Mouse (Mus musculus) forebrain, embryonic 13.5 days (tissue): ENCODE data around the gene Ccl7. TPM values are rescaled to one million over a fixed set of nuclear protein-coding genes. Genes with fewer than 3 reads are reported as not detected.

Experiments
- ATAC-seq: fragments of 200-750 bp; cut with Nextera tagmentation; 2 replicates; pipeline ENCODE4 v1.8.0; 2017
- H3K27ac ChIP-seq: fragments of 300-500 bp; sonication (generic); 2 replicates; pipeline ENCODE4 v1.5.1; 2015; ENCODE audit warnings: inconsistent platforms, mild to moderate bottlenecking, moderate library complexity
- H3K27me3 ChIP-seq: fragments of 300-500 bp; sonication (generic); 2 replicates; pipeline ENCODE4 v1.6.1; 2015; ENCODE audit warnings: mild to moderate bottlenecking, inconsistent platforms
- H3K36me3 ChIP-seq: fragments of 300-500 bp; sonication (generic); 2 replicates; pipeline ENCODE4 v1.6.1; 2015; ENCODE audit warnings: mild to moderate bottlenecking, inconsistent platforms; ENCODE audit not compliant: poor library complexity, severe bottlenecking
- H3K4me1 ChIP-seq: fragments of 300-500 bp; sonication (generic); 2 replicates; pipeline ENCODE4 v1.6.1; 2015; ENCODE audit warnings: inconsistent platforms
- H3K4me2 ChIP-seq: fragments of 300-500 bp; sonication (generic); 2 replicates; pipeline ENCODE4 v1.6.1; 2015; ENCODE audit warnings: inconsistent platforms, mild to moderate bottlenecking, moderate library complexity
- H3K4me3 ChIP-seq: fragments of 300-500 bp; sonication (generic); 2 replicates; pipeline ENCODE4 v1.5.1; 2015; ENCODE audit warnings: mild to moderate bottlenecking, inconsistent platforms
- H3K9ac ChIP-seq: fragments of 300-500 bp; sonication (generic); 2 replicates; pipeline ENCODE4 v1.6.1; 2015; ENCODE audit warnings: mild to moderate bottlenecking, inconsistent platforms
- H3K9me3 ChIP-seq: fragments of 300-500 bp; sonication (generic); replicated peaks from 2 replicates; pipeline ENCODE4 v1.6.1; 2016; ENCODE audit warnings: inconsistent platforms
- WGBS: fragments of 180-500 bp; shearing (Covaris S2); methylation state at CpG from one replicate; pipeline ENCODE4 v1.1.7; 2015; 5-methylcytosine and 5-hydroxymethylcytosine counted together
- polyA plus RNA-seq: library from polyadenylated mRNA; unstranded; fragments of >200 nt; fragmentation: Nextera tagmentation; extraction: Ambion mirVana; gene quantifications from 2 replicates; pipeline ENCODE4 v1.2.1, GENCODE M21; 2015

Ccl7 gene
- polyA plus RNA-seq, 1 experiment from 2014 or later = not detected

DNA sequence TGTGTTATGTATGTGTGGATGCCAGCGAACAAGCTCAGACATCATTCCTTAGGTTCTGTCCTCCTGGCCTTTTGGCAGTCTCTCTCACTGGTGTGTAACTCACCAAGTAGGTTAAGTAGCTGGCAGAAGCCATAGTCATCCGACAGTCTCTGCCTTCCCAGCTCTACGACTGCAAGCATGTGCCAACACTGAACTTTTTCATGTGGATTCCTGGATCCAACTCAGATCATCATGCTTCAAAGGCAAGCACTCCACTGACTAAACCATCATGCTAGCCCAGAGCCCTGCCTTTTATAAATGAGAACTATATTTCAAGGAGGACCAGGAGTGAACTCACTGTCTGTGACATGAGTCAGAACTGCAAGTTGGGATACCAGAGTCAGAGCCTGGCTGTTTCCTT is 28.2 kb downstream of the Ccl7 start:
- no peak overlapping the region for H3K4me3 ChIP-seq
- no peak overlapping the region for H3K4me2 ChIP-seq
- no peaks in the 10 kb centered on the region for H3K27me3 ChIP-seq
- no peaks in the 10 kb centered on the region for H3K4me1 ChIP-seq
- ATAC-seq = no peak
- no peak overlapping the region for H3K27ac ChIP-seq
- H3K9ac ChIP-seq = no peak overlapping the region
- WGBS = 81% methylated on average over 3 of the region's 3 CpGs
- H3K9me3 ChIP-seq = no peaks in the 10 kb centered on the region
- no peaks in the 10 kb centered on the region for H3K36me3 ChIP-seq

DNA sequence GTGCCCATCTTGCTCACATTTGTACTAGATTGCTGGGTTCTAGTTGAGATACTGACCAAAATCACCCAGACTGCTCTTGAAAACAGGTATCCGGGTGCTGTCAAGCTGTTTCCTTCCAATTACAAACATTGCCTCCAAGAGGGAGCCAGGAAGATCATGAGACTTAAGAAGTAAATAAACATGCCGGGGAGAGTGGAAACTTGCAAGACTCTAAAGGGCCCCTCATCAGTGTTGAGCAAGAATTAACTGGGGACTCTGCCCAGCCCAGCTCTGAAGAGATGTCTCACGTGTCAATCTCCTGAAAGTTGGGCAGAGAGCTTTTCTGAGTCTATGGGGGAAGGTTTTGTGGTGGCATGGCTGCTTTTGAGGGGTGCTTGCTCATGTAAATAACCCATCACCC is 31.5 kb downstream of the Ccl7 start:
- ATAC-seq = no peak
- Histone ChIP-seq H3K4me1 (no peaks in the 10 kb centered on the region), H3K9ac (no peak overlapping the region), H3K27me3 (no peaks in the 10 kb centered on the region), H3K27ac (no peak overlapping the region), H3K4me3 (no peak overlapping the region), H3K4me2 (no peak overlapping the region), H3K9me3 (no peaks in the 10 kb centered on the region), H3K36me3 (no peaks in the 10 kb centered on the region)
- 83% methylated on average over 3 of the region's 3 CpGs for WGBS

DNA sequence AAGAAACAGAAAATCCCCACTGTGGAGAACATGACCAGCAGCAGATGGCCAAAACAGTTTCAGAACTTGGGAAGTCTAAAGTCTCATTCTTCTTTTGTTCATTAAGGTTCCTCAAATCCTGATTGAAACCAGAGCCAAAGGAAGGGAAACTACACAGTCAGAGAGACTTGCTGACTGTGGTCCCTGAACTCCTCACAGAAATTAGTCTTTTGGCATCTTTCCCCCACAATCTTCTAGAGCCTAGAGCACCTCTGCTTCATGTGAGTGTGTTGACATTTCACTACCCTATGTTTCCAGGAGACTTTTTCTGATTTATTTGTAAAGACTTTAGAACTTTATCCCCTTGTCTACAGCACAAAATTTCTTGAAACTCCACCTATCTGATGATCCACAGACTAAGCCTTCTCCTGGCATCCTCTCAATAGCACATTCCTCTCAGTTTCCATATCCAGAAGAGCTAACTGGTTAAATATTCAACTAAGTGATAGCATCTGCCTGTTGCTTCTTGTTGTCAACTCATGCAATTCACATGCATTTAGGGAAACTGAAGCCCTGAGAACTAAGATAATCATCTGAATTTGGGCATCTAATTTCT is 32.7 kb downstream of the Ccl7 start:
- H3K4me1 ChIP-seq = no peaks in the 10 kb centered on the region
- no peak overlapping the region for H3K9ac ChIP-seq
- H3K36me3 ChIP-seq = no peaks in the 10 kb centered on the region
- H3K27ac ChIP-seq = no peak overlapping the region
- H3K27me3 ChIP-seq = no peaks in the 10 kb centered on the region
- H3K4me2 ChIP-seq = no peak overlapping the region
- ATAC-seq = no peak
- H3K9me3 ChIP-seq = no peaks in the 10 kb centered on the region
- H3K4me3 ChIP-seq = no peak overlapping the region

DNA sequence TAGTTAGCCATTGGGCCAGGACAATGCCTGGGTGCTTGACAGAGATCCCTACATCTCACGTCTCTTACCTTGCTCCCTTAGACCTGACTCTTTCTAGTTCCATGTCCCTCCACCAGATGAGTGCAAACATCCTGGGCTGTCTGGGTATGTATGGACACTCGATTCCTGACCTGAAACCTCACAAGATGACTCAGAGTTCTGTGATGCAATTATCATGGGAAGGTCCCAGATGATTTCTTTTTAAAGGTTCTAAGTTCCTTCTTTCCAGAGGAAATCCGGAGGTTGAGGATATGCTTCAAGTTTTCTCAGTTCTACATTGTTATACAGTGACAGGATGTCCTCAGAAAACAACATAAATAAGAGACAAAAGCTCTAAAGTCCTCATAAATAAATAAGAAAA is 35.4 kb downstream of the Ccl7 start:
- Histone ChIP-seq H3K9me3 (no peaks in the 10 kb centered on the region), H3K4me3 (no peak overlapping the region), H3K4me1 (no peaks in the 10 kb centered on the region), H3K36me3 (no peaks in the 10 kb centered on the region), H3K27ac (no peak overlapping the region), H3K27me3 (no peaks in the 10 kb centered on the region), H3K9ac (no peak overlapping the region), H3K4me2 (no peak overlapping the region)
- WGBS = 91% methylated on average over 3 of the region's 3 CpGs
- no peak for ATAC-seq

DNA sequence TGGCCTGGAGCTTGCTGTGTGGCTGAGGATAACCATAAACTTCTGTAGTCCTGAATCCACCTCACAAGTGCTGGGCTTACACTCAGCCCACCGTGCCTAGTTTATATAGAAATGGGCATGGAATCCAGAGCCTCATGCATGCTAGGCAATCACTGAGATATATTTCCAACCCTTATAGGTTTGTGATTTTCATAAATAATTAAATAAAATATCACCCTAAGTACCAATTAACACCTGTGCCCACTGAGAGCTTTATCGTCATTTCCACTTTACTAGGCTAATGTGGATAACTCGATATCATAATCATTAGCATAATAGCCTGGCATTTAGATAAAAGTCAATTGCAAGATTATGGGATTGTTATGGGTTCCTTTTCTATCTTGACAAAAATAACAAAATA is 38.8 kb downstream of the Ccl7 start:
- H3K4me2 ChIP-seq = no peak overlapping the region
- 85% methylated on average over 3 of the region's 3 CpGs for WGBS
- H3K4me1 ChIP-seq = no peaks in the 10 kb centered on the region
- no peak overlapping the region for H3K27ac ChIP-seq
- no peak for ATAC-seq
- no peak overlapping the region for H3K9ac ChIP-seq
- no peaks in the 10 kb centered on the region for H3K9me3 ChIP-seq
- no peaks in the 10 kb centered on the region for H3K36me3 ChIP-seq
- no peak overlapping the region for H3K4me3 ChIP-seq
- no peaks in the 10 kb centered on the region for H3K27me3 ChIP-seq

Other genes starting within 250 kb of the Ccl7 start
- gene 5530401A14Rik, start 185.0 kb upstream of the Ccl7 start, polyA plus RNA-seq = 0.25 and 0.37 TPM in 2 replicates
- gene Asic2, start 77.3 kb upstream of the Ccl7 start, polyA plus RNA-seq = 2.3 and 2.9 TPM in 2 replicates
- 0.72 and 0.76 TPM in 2 replicates for gene Ccl2, start 10.1 kb upstream of the Ccl7 start, polyA plus RNA-seq
- gene Gm17268, start 7.2 kb upstream of the Ccl7 start, polyA plus RNA-seq = not detected in 2 replicates
- not detected in 2 replicates for gene Ccl11, start 12.1 kb downstream of the Ccl7 start, polyA plus RNA-seq
- gene Ccl12, start 56.1 kb downstream of the Ccl7 start, polyA plus RNA-seq = 0.37 and 0.57 TPM in 2 replicates
- not detected in 2 replicates for gene Ccl8, start 69.5 kb downstream of the Ccl7 start, polyA plus RNA-seq